Mouse (Mus musculus) ZHBTc4 (cell line): ENCODE data around the gene Sdhaf1.
A peak's percentile ranks its signal among the peaks of the same experiment; 100 is the strongest.

Experiments
- DNase-seq: peaks from one replicate; pipeline ENCODE4 v3.0.0-alpha.2; 2011; ENCODE audit warnings: low read depth, low spot score

Sdhaf1 gene

DNA sequence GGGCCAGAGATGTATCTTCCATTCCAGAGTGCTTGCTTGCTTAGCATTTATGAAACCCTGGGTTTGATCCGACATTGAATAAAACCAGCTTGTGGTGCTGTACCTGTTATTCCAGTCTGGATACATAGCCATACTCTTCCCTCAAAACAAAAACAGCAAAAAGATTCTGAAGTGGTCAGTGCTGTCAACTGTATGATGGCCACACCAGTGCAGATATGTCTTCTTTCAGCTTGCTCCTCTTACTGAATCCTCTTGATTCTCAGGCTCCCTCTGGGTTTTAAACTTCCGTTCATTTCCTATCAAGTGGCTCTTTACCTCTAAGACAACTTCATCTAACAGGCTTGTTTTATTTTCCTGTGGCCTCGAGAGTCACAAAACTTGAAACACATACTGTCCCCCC is at the start of gene Sdhaf1:
TSS of gene Sdhaf1 (minus strand) at position 101 of the 400 bp plus-strand sequence.
- DNase-seq = no peak

DNA sequence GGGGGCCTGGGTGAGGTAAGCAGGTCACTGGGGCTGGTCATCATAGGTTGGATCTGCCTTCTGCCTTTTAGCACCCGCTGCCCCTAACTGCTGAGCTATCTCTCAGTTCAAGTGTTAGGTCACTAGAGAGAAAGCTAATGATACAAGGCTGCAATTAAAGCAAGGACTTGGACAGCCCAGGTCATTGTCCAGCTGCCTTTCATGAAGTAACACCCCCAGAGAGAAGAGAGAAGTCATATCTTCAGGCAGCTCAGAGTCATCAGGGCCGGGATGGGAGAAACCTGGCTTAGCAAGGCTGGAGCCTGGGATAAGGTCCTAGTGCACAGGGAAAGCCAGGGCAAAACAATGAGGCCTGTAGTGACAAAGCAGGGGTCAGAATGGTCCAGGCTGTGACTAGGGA is 43.8 kb upstream of the Sdhaf1 start:
- DNase-seq = no peak

DNA sequence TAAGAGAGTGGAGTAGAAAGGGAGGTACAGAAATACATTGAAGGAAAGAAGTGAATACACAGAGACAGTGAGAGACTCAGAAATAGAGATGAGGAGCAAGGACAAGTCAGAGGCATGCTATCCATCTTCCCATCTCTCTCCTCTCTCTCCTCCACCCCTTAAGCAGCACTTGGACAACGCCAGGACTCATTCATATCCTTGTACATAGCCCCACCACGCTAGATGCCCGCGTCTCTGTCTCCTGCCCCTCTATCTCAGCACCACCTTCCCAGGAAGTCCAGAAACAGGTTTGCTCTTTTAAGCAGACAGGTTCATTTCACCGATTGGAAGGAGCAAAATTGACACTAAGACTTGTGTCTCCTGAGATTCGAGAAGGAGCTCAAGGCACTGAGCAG is 39.6 kb upstream of the Sdhaf1 start:
- DNase-seq = no peak

DNA sequence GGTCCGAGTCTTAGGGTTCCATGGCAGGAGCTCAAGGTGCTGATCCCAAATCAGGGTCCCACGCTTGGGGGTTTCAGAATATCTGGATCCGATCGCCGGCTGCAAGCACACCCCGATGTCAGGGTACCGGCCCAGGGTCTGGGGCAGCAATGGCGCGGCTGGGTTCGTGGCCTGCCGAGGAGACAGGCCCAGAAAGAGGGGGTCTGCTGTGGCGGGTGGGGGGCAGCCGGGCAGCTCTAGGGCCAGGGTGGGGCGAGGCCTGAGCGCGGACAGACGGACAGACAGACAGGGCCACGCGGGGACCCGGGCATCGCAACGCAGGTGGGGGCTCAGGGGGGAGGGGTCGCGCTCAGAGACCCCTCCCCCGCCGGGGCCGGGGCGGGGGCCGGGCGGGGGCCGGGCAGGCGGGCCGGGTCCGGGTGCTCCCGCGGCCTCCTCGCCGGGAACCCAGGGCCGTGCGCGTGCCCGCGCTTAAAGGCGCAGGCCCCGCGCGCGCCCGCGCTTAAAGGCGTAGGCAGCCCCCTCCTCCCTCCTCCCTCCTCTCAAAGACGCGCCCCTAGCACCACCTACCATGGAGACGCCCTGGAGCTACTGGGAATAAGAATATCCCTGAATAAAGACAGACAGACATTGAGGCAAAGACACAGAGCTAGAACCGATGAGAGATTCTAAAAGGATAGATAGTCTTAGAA is 39.1 kb upstream of the Sdhaf1 start, which contains the start of gene Lrfn3:
TSS of gene Lrfn3 (minus strand) at position 121 of the 692 bp plus-strand sequence.
- DNase-seq = peak; percentile 92

DNA sequence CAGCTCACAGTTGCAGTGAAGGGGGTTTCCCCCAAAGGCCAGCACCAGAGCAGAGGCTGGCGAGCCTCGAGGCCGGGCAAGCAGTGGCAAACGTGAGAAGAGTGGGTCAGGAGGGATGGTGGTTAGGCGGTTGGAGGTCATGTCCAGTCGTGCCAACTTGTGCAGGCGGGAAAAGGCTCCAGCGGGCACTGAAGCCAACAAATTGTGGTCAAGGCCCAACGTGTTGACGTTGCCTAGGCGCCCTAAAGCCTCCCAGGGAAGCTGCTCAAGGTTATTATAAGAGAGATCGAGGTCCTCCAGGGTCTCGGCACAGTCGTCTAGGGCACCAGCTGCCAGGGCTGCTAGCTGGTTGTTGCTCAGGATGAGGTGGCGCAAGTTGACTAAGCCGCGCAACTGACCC is 36.3 kb upstream of the Sdhaf1 start:
- DNase-seq = no peak

DNA sequence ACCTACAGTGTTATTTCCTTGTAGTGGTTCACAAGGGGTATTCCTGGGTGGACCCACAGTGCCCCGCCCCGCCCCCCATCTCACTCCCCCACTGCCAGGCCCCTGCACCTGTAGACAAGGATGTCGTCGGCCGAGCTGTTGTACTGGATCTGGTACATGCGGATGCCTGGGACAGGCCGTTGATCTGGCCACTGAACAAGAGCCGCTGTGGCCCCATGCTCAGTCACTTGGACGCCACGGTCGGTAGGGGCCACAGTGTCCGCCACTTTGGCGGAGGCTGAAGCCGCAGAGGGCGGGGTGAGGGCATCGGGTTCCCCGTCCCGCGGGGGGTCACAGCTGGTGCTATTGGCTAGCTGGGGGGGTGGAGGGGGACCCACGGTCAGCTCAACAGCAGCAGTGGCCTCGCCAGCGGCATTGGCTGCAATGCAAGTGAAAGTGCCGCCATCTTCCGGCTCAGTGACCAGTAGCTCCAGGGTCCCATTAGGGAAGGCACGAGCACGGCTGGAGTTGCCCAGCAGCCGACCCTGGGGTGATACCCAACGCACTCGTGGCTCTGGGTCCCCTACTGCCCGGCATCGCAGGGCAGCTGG is 35.7 kb upstream of the Sdhaf1 start:
- DNase-seq = no peak

DNA sequence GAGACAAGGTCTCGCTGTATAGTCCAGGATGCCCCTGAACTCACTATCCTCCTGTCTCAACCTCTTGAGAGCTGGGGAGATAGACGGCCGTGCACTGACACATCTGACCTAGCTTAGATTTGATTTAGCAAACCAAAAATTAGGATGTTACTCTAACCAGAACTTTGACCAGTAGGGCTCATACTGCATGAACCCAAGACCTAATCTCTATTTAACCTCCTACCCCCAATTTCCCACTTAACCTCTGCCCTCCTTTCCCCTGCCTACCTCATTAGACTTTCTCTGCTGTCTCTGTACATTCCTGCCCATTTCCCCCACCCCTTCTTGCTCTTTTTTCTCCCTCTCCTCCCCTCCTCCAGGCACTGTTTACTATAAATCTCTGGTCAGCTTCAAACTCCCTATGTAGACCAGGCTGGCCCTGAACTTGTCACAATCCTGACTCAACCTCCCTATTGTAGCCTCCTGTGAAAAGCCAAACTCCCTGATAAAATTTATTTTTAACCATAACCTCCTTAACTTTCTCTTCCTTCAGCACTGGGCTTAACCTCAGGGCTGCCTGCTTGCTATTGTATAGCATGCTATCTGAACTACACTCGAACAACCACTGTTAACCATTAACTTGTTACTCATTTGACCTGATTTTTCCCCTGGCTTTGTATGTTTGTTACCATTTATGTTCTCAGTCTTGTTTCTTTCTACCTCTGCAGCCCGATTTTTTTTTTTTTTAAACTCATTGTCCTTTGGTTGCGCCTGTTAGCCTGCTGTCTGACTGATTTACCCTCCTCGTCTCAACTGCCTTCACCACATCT is 34.9 kb upstream of the Sdhaf1 start:
- DNase-seq = no peak

DNA sequence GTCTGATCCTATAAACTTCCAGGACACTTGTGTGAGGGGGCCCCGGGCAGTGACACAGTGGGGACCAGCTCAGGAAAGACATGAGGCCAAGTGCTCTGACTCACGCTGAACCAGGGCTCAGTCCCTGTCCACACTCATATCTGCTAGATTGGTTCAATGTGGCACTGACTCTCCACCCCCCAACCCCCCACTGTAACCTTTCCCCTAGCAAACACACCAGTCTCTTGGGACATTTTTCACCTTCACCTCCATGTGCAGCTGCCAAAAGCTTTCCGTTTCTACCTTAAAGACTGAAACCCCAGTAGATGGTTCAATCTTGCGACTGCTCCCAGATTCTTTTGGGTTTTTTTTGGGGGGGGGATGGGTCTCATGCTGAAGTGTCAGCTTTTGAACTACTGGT is 30.4 kb upstream of the Sdhaf1 start:
- no peak for DNase-seq

DNA sequence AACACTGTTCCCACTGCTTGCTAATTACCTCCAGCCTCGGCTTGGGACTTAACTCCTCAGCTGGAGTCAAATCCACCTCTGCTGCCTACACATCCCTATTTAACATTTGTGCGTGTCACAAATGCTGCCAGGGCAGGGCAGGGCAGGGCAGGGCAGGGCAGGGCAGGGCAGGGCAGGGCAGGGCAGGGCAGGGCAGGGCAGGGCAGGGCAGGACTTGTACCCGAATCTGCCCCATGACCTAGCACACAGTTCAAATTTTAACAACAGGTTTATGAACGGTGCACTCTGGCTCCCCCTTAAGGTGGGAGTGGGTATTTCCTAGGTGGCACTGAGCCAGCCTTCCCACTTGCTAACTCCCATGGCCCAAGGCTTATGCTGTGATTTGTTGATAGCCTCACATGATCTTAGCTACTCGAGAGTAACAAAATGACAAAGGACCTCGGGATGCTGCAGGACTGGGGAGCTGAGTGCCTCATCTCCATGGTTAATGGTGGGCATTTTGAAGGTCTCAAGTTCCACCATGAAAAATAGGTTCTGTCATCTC is 29.7 kb upstream of the Sdhaf1 start:
- peak; percentile 92 for DNase-seq

DNA sequence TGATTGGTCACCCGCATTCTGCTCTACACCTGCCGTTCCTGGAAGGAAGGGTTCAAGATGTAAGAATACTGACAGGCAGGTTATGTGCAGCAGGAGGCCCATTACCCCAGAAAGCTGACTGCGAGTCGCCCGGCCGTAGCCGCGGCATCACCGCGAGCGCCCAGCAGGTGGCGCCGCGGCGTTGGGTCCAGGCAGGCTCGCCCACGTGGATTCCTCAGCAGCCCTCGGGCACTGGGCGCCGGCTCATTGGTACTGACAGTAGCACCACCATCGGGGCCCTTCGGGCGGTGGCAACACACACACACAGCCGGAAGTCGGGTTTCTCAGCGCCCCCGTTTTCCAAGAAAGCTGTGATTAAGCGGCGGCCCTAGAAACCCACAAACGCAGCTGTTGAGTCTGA is 24.1 kb upstream of the Sdhaf1 start:
- DNase-seq = peak; percentile 91

DNA sequence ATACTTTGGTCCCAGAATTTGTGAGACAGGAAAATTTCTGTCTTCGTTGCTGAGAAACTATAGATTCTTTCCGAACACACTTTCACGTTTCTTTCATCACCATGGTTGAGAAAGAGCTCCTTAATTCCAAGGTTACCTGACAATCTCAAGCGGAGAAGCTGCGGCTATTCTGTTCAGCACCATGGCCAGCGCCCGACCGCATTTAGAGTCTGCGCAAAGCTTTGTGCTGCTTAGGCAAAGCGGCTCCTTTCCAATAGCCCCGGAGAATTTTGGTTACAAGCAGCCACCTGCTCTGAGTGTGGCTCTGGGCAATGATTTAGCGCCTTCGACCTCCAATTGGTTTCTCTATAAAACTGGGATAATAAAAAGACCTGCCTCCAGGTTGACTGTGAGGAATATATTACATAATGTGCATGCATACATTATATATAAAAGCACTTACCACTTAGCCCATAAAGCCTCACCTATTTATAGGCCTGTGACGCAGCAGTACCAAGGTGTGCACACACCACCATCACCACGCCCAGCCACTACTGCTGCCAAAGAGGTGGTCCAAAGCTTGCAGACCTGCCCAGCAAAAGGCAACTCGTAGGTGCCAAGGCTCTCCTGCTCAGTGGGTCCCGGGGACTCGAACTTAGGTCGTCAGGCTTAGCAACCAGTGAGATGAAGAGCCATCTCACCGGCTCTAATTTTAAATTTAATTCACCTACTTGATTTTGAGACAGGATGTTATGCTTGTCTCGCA is 23.1 kb upstream of the Sdhaf1 start:
- DNase-seq = peak; percentile 78

DNA sequence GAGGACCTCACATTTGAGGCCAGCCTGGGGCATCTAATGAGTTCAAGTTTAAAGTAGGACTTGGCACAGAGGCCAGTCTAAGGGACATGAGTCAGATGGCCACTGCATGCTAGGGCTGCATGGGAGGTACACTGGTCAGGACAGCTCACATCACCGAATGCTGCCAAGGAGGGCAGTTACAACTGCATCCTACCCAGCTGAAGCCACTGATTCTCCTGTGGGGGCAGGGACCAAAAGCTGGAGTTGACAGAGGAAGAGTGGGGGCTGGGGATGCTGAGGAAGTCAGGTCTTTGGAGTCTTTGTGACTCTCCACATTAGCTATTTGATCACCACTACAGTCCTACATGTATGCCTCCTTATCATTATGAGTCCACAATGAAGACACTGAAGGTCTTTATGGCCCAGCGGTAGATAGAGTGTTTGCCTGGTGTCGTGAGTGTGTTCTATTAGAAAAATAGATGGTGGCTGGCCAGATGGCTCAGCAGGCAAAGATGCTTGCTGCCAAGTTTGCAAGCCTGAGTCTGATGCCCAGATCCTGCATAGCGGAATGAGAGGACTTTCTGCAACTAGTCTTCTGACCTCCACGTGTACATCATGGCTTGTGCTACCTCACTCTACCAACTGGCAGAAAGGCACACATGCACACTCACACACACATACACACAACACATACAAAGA is 15.9 kb upstream of the Sdhaf1 start:
- no peak for DNase-seq

DNA sequence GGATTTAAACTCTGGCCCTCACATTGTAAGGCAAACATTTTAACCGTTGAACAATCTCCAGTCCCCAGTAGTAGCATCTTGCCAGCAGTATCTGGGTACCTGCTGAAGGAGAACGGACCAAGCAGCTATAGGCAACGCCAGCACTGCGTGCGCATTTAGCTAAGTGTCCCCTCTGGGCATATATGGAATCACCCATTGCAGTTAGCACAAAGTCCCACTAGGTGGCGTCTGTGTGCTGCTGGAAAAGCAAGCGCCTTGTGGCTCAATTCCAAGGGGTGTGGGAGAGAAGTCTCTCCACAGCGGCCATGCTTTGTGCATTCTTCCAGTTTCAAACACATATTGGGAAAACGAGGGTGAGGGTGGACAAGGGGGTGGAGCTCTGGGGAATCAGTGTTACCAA is 12.7 kb upstream of the Sdhaf1 start:
- peak; percentile 93 for DNase-seq

DNA sequence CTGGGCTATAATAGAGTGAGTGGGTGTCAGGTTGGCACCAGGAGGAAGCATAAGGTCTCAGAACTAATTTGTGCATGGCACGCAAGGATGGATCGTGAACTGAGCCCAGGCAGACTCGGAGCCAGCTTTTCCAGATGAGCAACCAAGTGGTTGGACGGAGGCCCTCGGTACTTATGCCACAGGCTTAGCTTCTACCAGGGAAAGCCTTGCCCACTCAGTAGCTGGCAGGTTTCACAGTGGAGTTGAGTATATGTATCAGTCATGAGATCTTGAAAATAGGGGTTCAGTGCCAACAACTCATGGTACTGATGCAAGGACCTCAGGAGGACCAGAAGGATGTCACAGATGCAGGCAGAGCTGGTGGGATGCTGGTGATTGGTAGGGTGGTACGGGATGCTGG is 12.0 kb upstream of the Sdhaf1 start:
- no peak for DNase-seq

DNA sequence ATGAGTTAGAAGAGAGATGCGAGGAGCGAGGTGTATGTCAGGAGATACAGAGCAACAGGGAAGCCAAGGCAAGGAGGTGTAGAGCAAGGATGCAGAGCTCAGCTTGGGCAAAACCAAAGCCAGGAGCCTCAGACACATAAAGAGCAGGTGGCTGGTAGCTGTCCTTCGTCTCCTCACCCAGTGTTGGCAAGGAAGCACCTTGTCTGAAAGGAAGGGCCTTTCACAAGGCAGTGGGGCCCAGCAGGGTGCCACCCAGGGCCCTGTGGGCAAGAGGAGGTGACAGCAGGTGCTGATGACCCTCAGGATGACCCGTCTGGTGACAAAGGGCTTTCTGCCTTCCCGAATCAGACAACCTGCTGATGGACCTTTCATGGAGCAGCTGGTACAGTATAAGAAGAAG is 10.9 kb upstream of the Sdhaf1 start:
- no peak for DNase-seq

DNA sequence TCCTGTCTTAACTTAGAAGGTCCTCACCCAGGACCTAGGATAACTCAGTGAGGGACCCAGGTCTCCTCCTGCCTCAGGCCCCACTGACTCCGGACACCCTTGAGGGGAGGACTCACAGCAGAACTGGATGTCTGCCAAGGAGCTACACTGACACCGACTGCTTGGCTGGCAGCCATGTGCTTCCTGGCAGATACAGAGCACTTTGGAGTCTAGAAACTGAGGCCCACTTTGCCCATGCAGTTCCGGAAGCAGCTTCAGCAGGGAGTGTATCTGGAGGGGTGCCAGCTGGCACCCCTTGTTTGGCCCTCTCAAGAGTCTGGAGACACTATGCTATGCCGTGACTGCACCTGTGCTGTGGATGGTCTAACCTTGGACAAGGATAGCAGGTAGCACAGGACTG is 9.7 kb upstream of the Sdhaf1 start:
- DNase-seq = no peak

DNA sequence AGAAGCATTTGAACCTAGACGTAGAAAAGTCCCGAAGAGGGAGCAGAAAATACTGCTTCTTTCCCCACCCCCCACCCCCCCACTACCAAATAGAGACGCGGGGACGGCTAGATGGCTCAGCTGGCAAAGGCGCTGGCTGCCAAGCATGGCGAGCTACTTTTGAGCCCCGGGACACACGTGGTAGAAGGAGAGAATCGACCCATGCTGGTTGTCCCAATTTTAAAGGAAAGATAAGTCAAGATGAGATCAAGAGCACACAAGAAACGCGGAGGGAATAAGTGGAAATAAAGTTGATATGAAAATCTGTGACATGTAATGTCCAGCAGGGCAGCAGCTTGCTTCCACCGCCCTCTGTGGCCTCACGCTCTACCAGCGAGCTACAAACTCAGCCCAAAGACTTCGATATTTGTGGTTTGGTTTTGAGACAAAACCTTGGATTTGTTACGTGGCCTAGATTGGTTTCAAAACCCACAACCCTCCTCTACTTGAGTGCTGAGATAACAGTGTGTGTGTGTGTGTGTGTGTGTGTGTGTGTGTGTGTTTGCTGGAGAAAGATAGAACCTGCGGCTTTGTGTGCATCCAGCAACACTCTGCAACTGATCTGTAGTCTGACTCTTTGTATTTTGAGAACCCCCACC is 9.0 kb upstream of the Sdhaf1 start:
- no peak for DNase-seq

DNA sequence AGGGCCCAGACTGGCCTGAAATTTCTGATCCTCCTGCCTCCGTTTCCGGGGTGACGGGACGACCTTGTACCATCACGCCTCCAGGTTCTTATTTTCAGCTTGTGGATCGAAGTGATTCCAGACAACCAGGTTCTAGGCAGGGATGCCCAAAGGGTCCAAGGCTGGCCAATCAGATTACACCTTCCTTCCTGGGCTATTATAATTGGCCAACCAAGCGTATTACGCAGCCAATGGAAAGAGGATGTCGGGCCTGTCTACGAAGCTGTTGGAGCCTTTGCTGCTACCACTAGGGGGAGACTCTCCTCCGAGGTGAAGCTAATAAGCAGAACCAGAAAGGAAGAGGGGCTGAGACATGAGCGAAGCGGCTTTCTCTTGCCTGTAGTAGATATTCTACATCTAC is 8.2 kb upstream of the Sdhaf1 start:
- peak; percentile 97 for DNase-seq

DNA sequence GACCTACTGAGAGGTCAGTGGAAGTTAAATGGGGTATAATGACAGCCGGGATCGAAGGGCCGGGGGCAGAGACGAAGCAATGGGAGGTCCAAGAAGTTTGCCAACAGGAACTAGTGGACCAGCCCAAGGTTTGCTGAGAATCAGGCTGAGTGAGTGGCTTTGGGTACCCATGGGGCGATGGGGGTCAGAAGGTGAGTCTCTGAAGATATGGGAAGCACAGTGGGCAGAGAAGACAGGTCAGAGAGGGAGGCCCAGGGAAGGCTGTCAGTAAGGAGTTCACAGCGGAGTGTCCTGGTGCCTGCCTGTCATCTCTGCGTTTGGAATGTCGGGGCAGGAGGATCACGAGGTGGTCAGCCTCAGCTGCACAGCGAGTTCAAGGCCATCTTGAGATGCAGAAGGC is 4.7 kb upstream of the Sdhaf1 start:
- DNase-seq = no peak

DNA sequence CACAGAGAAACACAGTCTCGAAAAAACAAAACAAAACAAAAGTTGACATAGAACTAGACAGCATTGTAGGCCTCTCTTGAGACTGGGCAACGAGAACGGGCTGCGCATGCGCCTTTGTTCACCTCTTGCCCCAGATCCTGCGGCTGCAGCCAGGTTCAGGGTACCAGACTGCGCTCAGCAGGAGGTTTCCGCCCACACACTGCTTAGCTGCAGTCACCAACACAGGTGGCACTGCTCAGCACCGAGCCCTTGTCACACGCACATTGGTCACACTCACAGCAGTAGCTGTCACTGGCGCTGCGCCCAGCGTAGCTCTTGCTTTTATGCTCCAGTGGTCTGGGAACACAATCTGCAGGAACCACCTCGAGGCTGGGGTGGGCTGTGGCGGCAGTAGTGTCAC is 3.4 kb upstream of the Sdhaf1 start:
- DNase-seq = no peak

DNA sequence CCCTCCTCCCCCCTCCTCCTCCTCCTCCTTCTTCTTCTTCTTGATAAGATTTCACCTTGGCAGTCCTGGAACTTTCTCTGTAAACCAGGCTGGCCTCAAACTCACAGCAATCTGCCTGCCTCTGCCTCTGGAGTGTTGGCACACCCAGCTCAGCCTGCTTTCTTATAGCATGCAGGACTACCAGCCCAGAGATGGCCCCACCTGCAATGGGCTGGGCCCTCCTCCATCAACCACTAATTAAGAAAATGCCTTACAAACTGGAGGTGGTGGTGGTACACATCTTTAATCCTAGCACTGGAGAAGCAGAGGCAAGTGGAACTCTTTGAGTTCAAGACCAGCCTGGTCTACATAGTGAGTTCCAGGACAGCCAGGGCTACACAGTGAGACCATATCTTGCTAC is 2.7 kb upstream of the Sdhaf1 start:
- no peak for DNase-seq
